Mouse (Mus musculus) neural tube, embryonic 13.5 days (tissue): ENCODE measurements at regions not wholly inside any gene's neighbourhood (a gene's known extent, or its start where the extent isn't known, plus 50 kb on each side); places are given as distances from the start of the nearest gene placed in this dataset.

Source experiments
- ATAC-seq: fragments of 200-750 bp; cut with Nextera tagmentation; 2 replicates; pipeline ENCODE4 v1.8.0; 2017; ENCODE audit warnings: low read depth, mild to moderate bottlenecking, moderate TSS enrichment, moderate library complexity
- H3K27ac ChIP-seq: fragments of 300-500 bp; sonication (generic); replicated peaks from 2 replicates; pipeline ENCODE4 v1.5.1; 2015; ENCODE audit warnings: moderate library complexity, mild to moderate bottlenecking, inconsistent platforms
- H3K27me3 ChIP-seq: fragments of 300-500 bp; sonication (generic); 2 replicates; pipeline ENCODE4 v1.6.1; 2015; ENCODE audit warnings: mild to moderate bottlenecking, inconsistent platforms
- H3K36me3 ChIP-seq: fragments of 300-500 bp; sonication (generic); 2 replicates; pipeline ENCODE4 v1.6.1; 2015; ENCODE audit warnings: mild to moderate bottlenecking, inconsistent platforms
- H3K4me1 ChIP-seq: fragments of 300-500 bp; sonication (generic); replicated peaks from 2 replicates; pipeline ENCODE4 v1.6.1; 2015; ENCODE audit warnings: inconsistent platforms
- H3K4me2 ChIP-seq: fragments of 300-500 bp; sonication (generic); 2 replicates; pipeline ENCODE4 v1.6.1; 2015; ENCODE audit warnings: inconsistent platforms, mild to moderate bottlenecking, moderate library complexity
- H3K4me3 ChIP-seq: fragments of 300-500 bp; sonication (generic); 2 replicates; pipeline ENCODE4 v1.5.1; 2015; ENCODE audit warnings: mild to moderate bottlenecking, inconsistent platforms
- H3K9ac ChIP-seq: fragments of 300-500 bp; sonication (generic); 2 replicates; pipeline ENCODE4 v1.6.1; 2015; ENCODE audit warnings: moderate library complexity, mild to moderate bottlenecking, inconsistent platforms
- H3K9me3 ChIP-seq: fragments of 300-500 bp; sonication (generic); 2 replicates; pipeline ENCODE4 v1.6.1; 2016; ENCODE audit warnings: inconsistent platforms
- WGBS: fragments of 180-500 bp; shearing (Covaris S2); methylation state at CpG from one replicate; pipeline ENCODE4 v1.1.7; 2015; 5-methylcytosine and 5-hydroxymethylcytosine counted together

DNA sequence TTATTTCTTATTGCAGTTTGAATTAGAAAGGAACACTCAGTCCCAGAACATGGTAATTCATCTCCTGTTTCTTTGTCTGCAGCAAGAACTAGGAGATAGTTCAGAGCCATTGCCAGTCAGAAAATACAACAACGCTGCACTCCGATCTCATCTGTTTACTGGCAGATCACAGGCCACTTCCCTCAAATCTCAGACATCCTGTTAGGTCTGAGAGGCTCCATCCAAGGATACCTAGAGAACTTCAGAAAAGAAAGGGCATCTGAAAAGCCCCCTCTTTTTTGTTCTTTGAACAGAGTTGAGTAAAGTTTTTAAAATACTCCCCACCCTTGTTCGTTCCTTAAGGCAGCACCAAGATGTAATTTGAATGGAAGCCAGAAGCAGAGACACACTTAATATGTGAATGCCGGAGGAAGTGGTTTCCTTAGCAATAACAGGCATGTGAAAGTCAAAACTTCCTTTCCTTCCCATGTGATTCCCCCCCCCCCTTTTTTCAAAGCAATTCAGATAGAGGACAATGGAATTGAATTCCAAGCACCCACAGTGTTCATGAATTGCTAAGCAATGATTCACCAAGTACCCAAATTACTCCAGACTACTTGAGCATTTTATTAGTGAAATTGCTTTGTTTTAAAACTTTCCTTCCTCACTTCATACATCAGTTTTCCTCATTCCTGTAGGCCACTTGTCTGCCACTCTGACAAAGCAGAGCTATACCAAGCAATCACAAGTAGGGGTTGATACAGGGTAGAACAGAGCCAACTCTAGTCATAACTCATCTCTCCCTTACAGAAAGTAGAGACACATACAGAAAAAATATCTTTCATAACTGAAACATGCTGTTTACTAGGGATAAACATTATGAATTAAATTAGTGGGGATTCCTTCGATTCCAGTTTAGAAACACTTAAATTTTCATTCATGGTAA is 100.7 kb upstream of the 4933415F23Rik start:
- H3K4me1 ChIP-seq = 0 out of 2 replicates have a peak, but pooled peaks cover 7% of the 10 kb centered on the region
- no peaks in the 10 kb centered on the region for H3K9me3 ChIP-seq
- ATAC-seq = no peak
- H3K27ac ChIP-seq = no peak overlapping the region
- H3K36me3 ChIP-seq = no peaks in the 10 kb centered on the region
- 54% methylated on average over 5 of the region's 5 CpGs for WGBS
- H3K4me2 ChIP-seq = no peak overlapping the region
- H3K27me3 ChIP-seq = no peaks in the 10 kb centered on the region
- H3K4me3 ChIP-seq = no peak overlapping the region
- no peak overlapping the region for H3K9ac ChIP-seq

DNA sequence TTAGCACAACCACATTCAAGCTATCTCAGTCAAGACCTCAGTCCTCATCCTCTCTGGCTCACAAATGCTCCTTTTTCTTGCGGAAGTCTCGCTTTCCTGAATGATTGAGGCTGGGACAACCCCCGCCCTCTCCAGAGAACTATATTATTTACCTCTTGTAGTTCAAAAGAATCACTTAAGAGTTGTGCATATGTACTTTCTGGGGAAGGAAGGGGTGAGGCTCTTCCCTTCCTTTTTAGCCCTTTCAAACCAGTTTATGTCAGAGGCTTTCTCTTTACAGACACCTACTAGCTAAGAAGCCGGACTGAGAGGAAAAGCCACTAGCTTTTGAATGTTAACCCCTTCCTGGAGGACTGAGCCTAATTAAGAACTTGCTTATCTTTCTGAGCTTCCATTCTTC is 98.4 kb upstream of the 4933415F23Rik start:
- H3K27me3 ChIP-seq = no peaks in the 10 kb centered on the region
- WGBS = 66% methylated on average over 4 of the region's 4 CpGs
- no peak overlapping the region for H3K4me3 ChIP-seq
- H3K27ac ChIP-seq = no peak overlapping the region
- no peaks in the 10 kb centered on the region for H3K36me3 ChIP-seq
- no peak overlapping the region for H3K9ac ChIP-seq
- H3K9me3 ChIP-seq = no peaks in the 10 kb centered on the region
- no peak for ATAC-seq
- 0 out of 2 replicates have a peak, but pooled peaks cover 7% of the 10 kb centered on the region for H3K4me1 ChIP-seq
- no peak overlapping the region for H3K4me2 ChIP-seq

DNA sequence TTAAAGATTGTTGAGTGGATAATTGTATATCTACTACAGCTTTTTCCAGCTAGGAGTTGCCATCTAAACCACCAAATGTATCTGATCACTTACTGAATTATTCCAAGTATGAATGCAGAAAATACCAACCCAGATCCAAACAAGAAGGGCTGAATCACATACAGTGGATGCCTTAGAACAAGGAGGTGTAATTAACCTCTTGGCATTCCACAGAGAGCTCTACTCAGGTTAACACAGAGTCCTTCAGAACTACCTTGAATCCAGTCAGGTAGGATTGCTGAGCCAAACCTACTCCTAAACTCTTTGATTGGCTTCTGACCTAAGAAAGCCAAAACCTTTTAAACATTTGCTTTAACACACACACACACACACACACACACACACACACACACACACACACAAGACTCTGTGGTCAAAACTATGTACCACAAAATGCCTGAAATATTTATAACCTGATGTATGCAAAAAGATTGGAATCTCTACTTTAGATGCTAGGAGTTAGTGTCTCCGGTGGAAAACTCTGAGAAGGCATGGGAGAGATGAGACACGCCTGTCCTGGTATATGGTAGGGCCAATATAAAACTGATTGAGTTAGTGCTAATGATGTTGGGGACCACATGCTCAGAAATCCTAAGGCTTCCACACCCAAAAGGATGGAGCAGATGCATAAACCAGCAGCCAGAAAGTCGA is 88.4 kb upstream of the 4933415F23Rik start:
- H3K27ac ChIP-seq = no peak overlapping the region
- 84% methylated on average over 3 of the region's 3 CpGs for WGBS
- H3K36me3 ChIP-seq = no peaks in the 10 kb centered on the region
- no peaks in the 10 kb centered on the region for H3K27me3 ChIP-seq
- no peak for ATAC-seq
- no peak overlapping the region for H3K4me2 ChIP-seq
- no peak overlapping the region for H3K4me3 ChIP-seq
- no peaks in the 10 kb centered on the region for H3K4me1 ChIP-seq
- no peak overlapping the region for H3K9ac ChIP-seq
- H3K9me3 ChIP-seq = no peaks in the 10 kb centered on the region

DNA sequence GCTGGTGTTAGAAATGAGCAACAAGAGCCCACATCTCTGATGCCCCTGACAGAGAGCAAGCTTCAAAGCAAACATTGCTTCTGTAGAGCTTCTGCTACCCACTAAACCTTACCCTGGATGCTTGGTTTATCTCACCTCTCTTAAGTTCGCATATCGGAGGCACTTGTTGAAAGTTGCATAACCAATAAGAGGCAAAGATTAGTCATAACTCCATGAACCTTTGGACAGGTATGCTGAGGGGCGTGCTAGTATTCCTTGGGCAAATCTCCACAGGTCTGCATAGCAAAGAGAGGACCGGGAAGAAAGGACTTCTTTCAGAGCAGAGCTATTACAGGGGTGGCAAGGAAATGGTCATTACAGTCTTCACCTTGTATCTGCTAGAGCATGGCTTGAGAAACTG is 87.7 kb upstream of the 4933415F23Rik start:
- H3K4me3 ChIP-seq = no peak overlapping the region
- ATAC-seq = no peak
- no peaks in the 10 kb centered on the region for H3K27me3 ChIP-seq
- H3K9me3 ChIP-seq = no peaks in the 10 kb centered on the region
- no peak overlapping the region for H3K9ac ChIP-seq
- WGBS = 94% methylated on average over 4 of the region's 4 CpGs
- no peak overlapping the region for H3K4me2 ChIP-seq
- no peaks in the 10 kb centered on the region for H3K4me1 ChIP-seq
- H3K36me3 ChIP-seq = no peaks in the 10 kb centered on the region
- no peak overlapping the region for H3K27ac ChIP-seq

DNA sequence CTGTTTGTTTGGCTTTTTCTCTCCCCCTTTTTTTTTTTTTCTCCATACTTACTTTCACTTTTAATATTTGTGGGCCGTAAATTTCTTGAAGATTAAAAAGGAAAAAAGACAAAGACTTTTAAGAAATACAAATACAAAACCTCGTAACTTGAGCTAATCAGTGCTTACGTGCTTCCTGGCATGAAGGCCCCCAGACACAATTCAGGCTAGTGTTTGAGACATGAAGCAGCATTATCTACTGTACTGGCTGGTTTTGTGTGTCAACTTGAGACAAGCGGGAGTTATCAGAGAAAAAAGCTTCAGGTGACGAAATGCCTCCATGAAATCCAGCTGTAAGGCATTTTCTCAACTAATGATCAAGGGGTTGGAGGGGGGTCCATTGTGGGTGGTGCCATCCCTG is 86.2 kb upstream of the 4933415F23Rik start:
- no peak for ATAC-seq
- H3K27ac ChIP-seq = no peak overlapping the region
- H3K27me3 ChIP-seq = no peaks in the 10 kb centered on the region
- WGBS = 72% methylated on average over 5 of the region's 5 CpGs
- H3K9ac ChIP-seq = no peak overlapping the region
- no peaks in the 10 kb centered on the region for H3K36me3 ChIP-seq
- no peaks in the 10 kb centered on the region for H3K4me1 ChIP-seq
- H3K4me3 ChIP-seq = no peak overlapping the region
- no peaks in the 10 kb centered on the region for H3K9me3 ChIP-seq
- no peak overlapping the region for H3K4me2 ChIP-seq

DNA sequence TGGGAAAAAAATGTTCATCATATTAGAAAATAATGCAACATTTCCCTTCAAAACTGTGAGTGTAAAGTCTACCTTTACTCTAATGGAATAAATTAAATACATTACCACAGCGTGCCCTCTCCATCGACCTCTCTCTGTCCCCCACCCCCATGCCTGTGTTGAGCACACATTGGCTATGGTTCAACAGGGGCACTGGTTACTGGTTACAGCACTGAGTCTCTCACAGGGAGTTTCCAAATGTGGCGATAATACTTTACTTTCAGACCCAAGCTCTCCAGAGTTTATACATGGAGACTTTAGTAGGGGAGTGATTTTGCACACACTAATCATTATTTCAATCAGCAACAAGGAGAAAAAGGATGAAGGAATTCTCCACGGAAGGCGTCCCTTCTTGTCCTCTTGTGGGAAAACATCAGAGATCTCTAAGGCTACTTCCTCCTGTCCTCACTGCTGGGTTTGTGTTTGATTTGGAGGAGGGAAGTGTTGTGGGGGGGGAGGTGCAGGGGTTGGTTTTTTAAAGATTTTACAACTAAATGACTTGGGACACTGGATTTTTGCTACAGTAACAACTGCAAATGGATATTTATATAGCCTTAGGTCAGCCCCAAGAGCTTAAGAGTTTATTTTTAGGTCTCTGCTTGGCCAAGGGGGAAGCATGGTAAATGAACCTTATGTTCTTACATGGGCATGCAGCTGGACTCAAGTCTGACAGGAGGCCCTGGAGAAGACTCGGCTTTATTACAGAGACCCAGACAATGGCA is 85.6 kb upstream of the 4933415F23Rik start:
- Histone ChIP-seq H3K9ac (no peak overlapping the region), H3K4me2 (no peak overlapping the region), H3K27me3 (no peaks in the 10 kb centered on the region), H3K36me3 (no peaks in the 10 kb centered on the region), H3K4me1 (no peaks in the 10 kb centered on the region), H3K9me3 (no peaks in the 10 kb centered on the region), H3K27ac (no peak overlapping the region), H3K4me3 (no peak overlapping the region)
- WGBS = 80% methylated on average over 6 of the region's 6 CpGs
- no peak for ATAC-seq

DNA sequence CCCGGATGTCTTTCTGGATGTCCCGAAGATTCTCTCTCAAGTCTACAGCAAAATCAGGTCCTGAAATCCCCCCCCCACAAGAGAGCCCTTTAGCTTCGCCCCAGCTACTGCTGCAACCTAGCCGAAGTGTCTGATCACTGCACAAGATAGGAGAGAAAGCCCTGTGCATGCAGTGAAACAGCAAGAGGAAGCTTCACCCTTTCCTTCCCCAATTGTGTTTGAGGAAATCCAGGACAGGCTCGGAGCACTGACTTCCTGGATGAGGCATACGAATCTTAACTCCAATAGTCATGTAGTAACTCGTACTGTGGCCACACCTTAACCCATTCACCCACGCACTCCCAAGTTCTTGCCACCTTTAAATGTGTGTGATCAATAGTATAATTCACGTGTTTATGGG is 82.7 kb upstream of the 4933415F23Rik start:
- H3K4me3 ChIP-seq = no peak overlapping the region
- no peaks in the 10 kb centered on the region for H3K4me1 ChIP-seq
- H3K9me3 ChIP-seq = no peaks in the 10 kb centered on the region
- H3K36me3 ChIP-seq = no peaks in the 10 kb centered on the region
- H3K27me3 ChIP-seq = no peaks in the 10 kb centered on the region
- H3K9ac ChIP-seq = no peak overlapping the region
- no peak overlapping the region for H3K4me2 ChIP-seq
- WGBS = 89% methylated on average over 9 of the region's 9 CpGs
- no peak for ATAC-seq
- no peak overlapping the region for H3K27ac ChIP-seq

DNA sequence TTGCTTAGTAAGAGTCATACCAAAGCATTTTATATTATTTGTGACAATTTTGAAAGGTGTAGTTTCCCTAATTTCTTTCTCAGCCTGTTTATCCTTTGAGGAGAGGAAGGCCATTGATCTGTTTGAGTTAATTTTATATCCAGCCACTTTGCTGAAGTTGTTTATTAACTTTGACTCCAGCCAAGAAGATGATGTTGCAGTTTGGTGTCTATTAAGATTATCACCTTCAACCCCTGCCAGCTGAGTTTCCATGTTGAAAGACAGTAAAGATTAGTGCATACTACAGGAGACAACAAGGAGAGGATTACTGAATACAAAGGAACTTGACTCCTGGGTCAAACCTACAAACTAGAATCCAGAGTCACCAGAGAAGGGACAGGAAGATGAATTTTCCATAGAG is 80.5 kb upstream of the 4933415F23Rik start:
- ATAC-seq = no peak
- Histone ChIP-seq H3K4me3 (no peak overlapping the region), H3K9me3 (no peaks in the 10 kb centered on the region), H3K27me3 (no peaks in the 10 kb centered on the region), H3K4me2 (no peak overlapping the region), H3K36me3 (no peaks in the 10 kb centered on the region), H3K4me1 (no peaks in the 10 kb centered on the region), H3K27ac (no peak overlapping the region), H3K9ac (no peak overlapping the region)

DNA sequence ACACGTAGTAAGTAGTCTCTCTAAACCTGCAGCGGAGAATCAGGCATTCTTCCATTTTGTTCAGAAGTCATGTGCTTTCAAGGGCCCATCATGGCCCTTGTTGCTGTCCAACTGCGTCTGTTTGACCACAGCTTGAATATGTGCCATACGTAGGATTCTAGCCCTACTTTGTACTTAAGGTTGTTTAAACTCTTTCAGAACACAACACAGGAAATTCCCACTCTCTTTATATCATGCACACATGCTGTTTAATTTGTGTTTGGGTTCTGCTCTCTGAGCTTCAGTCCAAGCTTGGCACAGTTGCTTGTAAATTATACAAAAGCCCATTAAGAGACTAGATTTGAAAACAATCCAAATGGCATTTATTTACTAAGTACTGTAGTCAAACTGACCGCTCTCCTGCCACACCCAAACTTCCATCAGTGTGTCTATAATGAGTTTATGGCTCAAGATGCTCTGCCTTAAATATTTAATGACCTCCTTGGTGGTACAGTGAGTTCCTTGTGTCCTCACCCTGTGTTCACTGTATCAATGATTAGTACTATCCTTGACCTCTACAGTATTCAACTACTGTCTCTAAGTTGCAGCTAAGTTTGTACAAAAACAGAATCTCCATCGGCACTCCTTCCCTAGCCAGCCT is 76.4 kb upstream of the 4933415F23Rik start:
- Histone ChIP-seq H3K9ac (no peak overlapping the region), H3K27me3 (no peaks in the 10 kb centered on the region), H3K27ac (no peak overlapping the region), H3K9me3 (no peaks in the 10 kb centered on the region), H3K4me1 (no peaks in the 10 kb centered on the region), H3K36me3 (no peaks in the 10 kb centered on the region), H3K4me3 (no peak overlapping the region), H3K4me2 (no peak overlapping the region)
- 87% methylated on average over 6 of the region's 6 CpGs for WGBS
- ATAC-seq = no peak

DNA sequence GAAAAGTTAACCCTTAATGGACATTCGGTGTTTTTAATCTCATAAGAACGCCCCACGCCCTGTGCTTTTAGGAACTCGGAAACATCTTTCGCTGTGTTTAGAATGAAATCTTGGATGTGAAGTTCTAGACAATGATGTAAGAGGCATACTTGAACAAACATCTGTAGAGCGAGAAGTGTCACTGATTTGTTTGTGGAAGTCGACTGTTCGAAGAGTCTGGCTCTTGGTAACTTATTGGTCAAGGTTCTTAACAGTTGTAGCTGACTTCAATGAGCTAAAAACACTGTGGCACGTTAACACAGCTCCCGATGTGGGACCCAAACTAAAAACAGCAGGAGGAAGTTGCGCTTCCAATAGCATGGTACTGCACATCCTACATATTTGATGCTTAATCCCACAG is 72.0 kb upstream of the 4933415F23Rik start:
- H3K4me3 ChIP-seq = no peak overlapping the region
- no peaks in the 10 kb centered on the region for H3K36me3 ChIP-seq
- no peak overlapping the region for H3K4me2 ChIP-seq
- ATAC-seq = no peak
- 91% methylated on average over 11 of the region's 11 CpGs for WGBS
- H3K9ac ChIP-seq = no peak overlapping the region
- H3K27me3 ChIP-seq = no peaks in the 10 kb centered on the region
- H3K9me3 ChIP-seq = no peaks in the 10 kb centered on the region
- no peaks in the 10 kb centered on the region for H3K4me1 ChIP-seq
- H3K27ac ChIP-seq = no peak overlapping the region

DNA sequence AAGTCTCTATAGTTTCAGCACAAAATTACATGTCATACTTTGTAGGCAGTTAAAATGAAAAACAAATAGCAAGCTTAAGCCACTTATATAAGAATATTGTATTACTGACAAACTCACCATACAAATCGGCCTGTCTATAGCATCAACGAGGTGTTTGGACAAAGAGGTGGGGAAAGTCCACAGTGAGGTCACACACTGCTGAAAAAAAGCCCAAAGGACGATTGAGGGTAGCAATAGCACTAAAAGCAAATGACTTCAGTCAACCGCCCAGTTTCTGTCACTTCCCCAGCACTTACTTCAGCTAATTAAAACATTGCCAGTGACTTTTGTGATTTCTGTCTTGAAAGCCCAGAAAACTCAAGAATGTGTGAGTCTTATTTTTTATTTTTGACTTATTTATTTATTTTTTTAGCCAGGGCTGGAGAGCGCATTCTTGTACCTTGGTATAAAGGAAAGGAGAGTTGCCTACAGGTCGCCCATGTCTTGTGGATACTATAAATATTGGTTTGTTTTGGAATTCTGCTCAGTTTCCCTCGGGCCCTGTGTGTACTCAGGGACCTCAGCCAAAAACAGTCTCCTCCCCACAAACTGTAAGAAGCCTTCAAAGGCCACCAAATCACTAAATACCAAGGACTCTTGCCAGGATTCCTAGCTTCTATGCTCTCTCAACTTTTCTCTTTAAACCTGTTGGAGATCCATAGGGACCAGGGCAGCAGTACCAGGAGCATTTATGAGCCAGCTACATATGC is 71.2 kb upstream of the 4933415F23Rik start:
- Histone ChIP-seq H3K4me1 (no peaks in the 10 kb centered on the region), H3K4me3 (no peak overlapping the region), H3K4me2 (no peak overlapping the region), H3K27ac (no peak overlapping the region), H3K36me3 (no peaks in the 10 kb centered on the region), H3K9ac (no peak overlapping the region), H3K9me3 (no peaks in the 10 kb centered on the region), H3K27me3 (no peaks in the 10 kb centered on the region)
- no peak for ATAC-seq
- WGBS = 67% methylated on average over 7 of the region's 7 CpGs
